Mouse (Mus musculus) liver, embryonic 14.5 days (tissue): ENCODE measurements around the gene Nup107.

Source experiments
- CTCF ChIP-seq: IDR thresholded peaks from 2 replicates; pipeline ENCODE4 v1.5.1; 2016; ENCODE audit warnings: antibody characterized with exemption, low read depth, control low read depth
- EP300 ChIP-seq: IDR thresholded peaks from 2 replicates; pipeline ENCODE4 v1.6.1; 2016; ENCODE audit warnings: antibody characterized with exemption, low read depth

DNA sequence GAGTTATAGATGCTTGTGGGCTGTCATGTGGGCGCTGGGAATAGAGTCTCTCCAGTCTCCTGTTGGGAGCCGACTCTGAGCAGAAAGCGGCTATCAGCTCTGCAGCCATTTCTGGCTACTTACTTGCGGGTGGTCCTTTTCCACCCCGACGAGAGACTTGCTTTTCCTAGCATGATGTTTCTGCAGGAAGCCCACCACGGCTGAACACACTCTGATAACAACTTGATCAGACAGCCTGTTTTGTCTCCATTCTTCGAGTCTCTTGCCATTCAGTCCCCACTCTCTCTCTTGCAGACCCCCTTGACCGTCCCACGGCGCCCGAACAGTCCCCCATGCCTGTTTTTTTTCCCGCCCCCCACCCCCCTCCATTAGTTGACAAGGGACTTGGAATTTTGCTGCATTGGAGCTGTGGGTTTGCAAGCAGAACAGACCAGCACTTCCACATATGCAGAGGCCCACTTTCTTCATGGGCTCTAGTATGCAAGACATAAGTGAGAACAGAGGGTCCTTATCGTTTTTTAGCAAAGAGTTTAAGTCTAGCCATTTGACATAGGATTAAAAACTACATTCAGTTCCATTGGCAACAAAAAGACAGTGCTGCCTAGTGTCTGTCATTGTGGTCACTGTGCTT lies 59.4 kb downstream of the Nup107 start:
- TF ChIP-seq EP300 (no peak), CTCF (no peak)
